Mouse (Mus musculus) forebrain, embryonic 10.5 days (tissue): Measurements from ENCODE around the gene Maml3. TPM values are rescaled to one million over a fixed set of nuclear protein-coding genes. Genes with fewer than 3 reads are reported as not detected.

Experiments
- DNase-seq: peaks from one replicate; pipeline ENCODE4 v3.0.0-alpha.2; 2017; ENCODE audit warnings: low spot score; ENCODE audit errors: extremely low spot score
- H3K27ac ChIP-seq: fragments of 300-500 bp; sonication (generic); 2 replicates; pipeline ENCODE4 v1.5.1; 2016; ENCODE audit warnings: mild to moderate bottlenecking
- H3K27me3 ChIP-seq: fragments of 300-500 bp; sonication (generic); 2 replicates; pipeline ENCODE4 v1.6.1; 2016; ENCODE audit warnings: mild to moderate bottlenecking; ENCODE audit not compliant: poor library complexity, severe bottlenecking
- H3K36me3 ChIP-seq: fragments of 300-500 bp; sonication (generic); replicated peaks from 2 replicates; pipeline ENCODE4 v1.6.1; 2016; ENCODE audit warnings: mild to moderate bottlenecking, moderate library complexity
- H3K4me1 ChIP-seq: fragments of 300-500 bp; sonication (generic); 2 replicates; pipeline ENCODE4 v1.6.1; 2016
- H3K4me3 ChIP-seq: fragments of 300-500 bp; sonication (generic); 2 replicates; pipeline ENCODE4 v1.5.1; 2016; ENCODE audit warnings: mild to moderate bottlenecking, moderate library complexity
- H3K9me3 ChIP-seq: fragments of 300-500 bp; sonication (generic); 2 replicates; pipeline ENCODE4 v1.6.1; 2016; ENCODE audit warnings: mild to moderate bottlenecking, moderate library complexity
- WGBS: fragments of 180-500 bp; shearing (Covaris S2); methylation state at CpG from one replicate; pipeline ENCODE4 v1.1.7; 2016; 5-methylcytosine and 5-hydroxymethylcytosine counted together
- polyA plus RNA-seq: library from polyadenylated mRNA; unstranded; fragments of >200 nt; fragmentation: Nextera tagmentation; extraction: Ambion mirVana; gene quantifications from 2 replicates; pipeline ENCODE4 v1.2.1, GENCODE M21; 2016

The Maml3 gene
- polyA plus RNA-seq, 1 experiment from 2014 or later = 5.6 TPM

GRCm38 (mm10) chr3:51838696-51839352 is 266.1 kb downstream of the Maml3 start:
- no peak for DNase-seq
- Histone ChIP-seq H3K9me3 (peaks cover 8% of the 10 kb centered on the region; the same call in 1 of the 2 replicates), H3K27ac (no peak overlapping the region), H3K4me3 (no peak overlapping the region), H3K4me1 (peaks cover 16% of the 10 kb centered on the region), H3K27me3 (peaks cover 10% of the 10 kb centered on the region; the same call in 1 of the 2 replicates), H3K36me3 (peaks cover 11% of the 10 kb centered on the region)
- WGBS = 74% methylated on average over 5 of the region's 5 CpGs

GRCm38 (mm10) chr3:51832985-51833384 is 271.9 kb downstream of the Maml3 start:
- H3K9me3 ChIP-seq = peaks cover 8% of the 10 kb centered on the region; the same call in 1 of the 2 replicates
- peaks cover 20% of the 10 kb centered on the region for H3K27me3 ChIP-seq
- no peak overlapping the region for H3K27ac ChIP-seq
- peaks cover 11% of the 10 kb centered on the region for H3K36me3 ChIP-seq
- peaks cover 10% of the 10 kb centered on the region for H3K4me1 ChIP-seq
- 80% methylated on average over 15 of the region's 15 CpGs for WGBS
- DNase-seq = no peak
- no peak overlapping the region for H3K4me3 ChIP-seq

GRCm38 (mm10) chr3:51830821-51831429 is 274.0 kb downstream of the Maml3 start:
- H3K36me3 ChIP-seq = peaks cover 19% of the 10 kb centered on the region
- H3K27me3 ChIP-seq = peaks cover 20% of the 10 kb centered on the region
- 91% methylated on average over 9 of the region's 9 CpGs for WGBS
- no peak overlapping the region for H3K4me3 ChIP-seq
- H3K4me1 ChIP-seq = peaks cover 19% of the 10 kb centered on the region
- H3K27ac ChIP-seq = no peak overlapping the region
- H3K9me3 ChIP-seq = peaks cover 8% of the 10 kb centered on the region; the same call in 1 of the 2 replicates
- DNase-seq = no peak

DNA sequence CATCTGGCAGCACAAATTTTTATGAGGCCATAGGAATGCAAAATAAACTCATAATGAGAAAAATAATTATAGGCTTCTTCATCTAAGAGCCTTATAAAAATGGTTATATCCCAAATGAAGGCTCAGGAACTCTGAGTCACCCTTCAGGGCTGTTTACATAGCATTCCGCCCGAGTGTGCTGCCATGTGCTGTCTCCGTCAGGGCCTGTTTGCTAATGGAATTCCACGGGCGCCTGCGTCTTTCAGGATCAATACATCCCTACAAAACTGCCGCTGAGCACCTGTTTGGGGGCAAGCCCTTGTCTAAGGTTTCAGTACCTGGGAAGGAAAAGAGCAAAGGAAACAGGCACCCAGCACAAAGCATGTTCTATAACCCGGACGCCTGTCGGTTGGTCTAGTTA is 279.3 kb downstream of the Maml3 start:
- no peak for DNase-seq
- Histone ChIP-seq H3K27me3 (no peaks in the 10 kb centered on the region), H3K4me3 (no peak overlapping the region), H3K27ac (no peak overlapping the region), H3K36me3 (peaks cover 8% of the 10 kb centered on the region), H3K9me3 (no peaks in the 10 kb centered on the region), H3K4me1 (peaks cover 14% of the 10 kb centered on the region)
- WGBS = 78% methylated on average over 10 of the region's 10 CpGs

- no peak overlapping the region for H3K4me3 ChIP-seq
- 91% methylated on average over 9 of the region's 9 CpGs for WGBS
- H3K27ac ChIP-seq = no peak overlapping the region
- no peaks in the 10 kb centered on the region for H3K27me3 ChIP-seq
- peaks cover 14% of the 10 kb centered on the region for H3K4me1 ChIP-seq
- DNase-seq = no peak
- H3K9me3 ChIP-seq = no peaks in the 10 kb centered on the region
- peaks cover 8% of the 10 kb centered on the region for H3K36me3 ChIP-seq
Observed at GRCm38 (mm10) chr3:51824506-51824905, 280.4 kb downstream of the Maml3 start.

DNA sequence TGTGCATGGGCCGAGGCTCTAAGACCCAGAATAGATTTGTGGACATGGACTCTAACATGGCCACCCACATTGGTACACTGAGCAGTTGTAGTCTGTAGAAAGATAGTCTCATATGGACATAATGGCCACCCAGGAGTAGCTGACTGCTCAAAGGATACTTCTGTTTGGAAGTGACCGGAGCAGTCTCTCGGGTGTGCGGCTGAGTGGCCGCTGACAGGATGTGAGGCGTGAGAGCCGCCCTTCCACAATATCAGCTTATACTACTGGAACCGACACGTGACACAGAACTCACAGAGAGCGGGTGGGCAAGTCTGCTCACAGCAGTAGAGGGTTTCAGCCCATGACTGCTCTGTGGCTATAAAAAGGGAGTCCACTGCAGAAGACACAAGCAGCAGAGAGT is 283.3 kb downstream of the Maml3 start:
- Histone ChIP-seq H3K4me3 (no peak overlapping the region), H3K27ac (no peak overlapping the region), H3K9me3 (no peaks in the 10 kb centered on the region), H3K27me3 (peaks cover 8% of the 10 kb centered on the region; the same call in 1 of the 2 replicates), H3K36me3 (no peaks in the 10 kb centered on the region), H3K4me1 (peaks cover 36% of the 10 kb centered on the region)
- DNase-seq = no peak
- WGBS = 92% methylated on average over 10 of the region's 10 CpGs

DNA sequence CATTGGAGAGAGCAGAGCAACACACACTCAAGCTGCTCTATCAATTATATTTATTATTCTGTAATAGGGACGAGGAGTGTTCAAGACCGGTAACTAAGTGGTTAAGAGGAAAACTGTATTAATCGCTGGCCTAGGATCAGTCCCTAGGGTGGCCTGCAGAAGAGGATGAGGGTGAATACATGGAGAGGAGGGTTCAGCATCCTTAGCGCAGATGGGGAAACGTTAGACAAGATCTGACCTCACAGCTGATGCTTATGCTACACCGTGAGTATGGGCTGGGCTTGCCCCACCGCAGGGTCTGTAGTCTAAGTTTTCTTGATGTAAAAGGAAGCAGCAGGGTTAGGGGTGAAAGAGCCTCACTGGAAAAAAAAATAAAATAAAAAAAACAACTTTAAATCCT is 285.8 kb downstream of the Maml3 start:
- no peak overlapping the region for H3K27ac ChIP-seq
- no peaks in the 10 kb centered on the region for H3K9me3 ChIP-seq
- no peak for DNase-seq
- no peaks in the 10 kb centered on the region for H3K36me3 ChIP-seq
- 89% methylated on average over 7 of the region's 7 CpGs for WGBS
- peaks cover 32% of the 10 kb centered on the region for H3K4me1 ChIP-seq
- peaks cover 8% of the 10 kb centered on the region; the same call in 1 of the 2 replicates for H3K27me3 ChIP-seq
- H3K4me3 ChIP-seq = no peak overlapping the region

- DNase-seq = no peak
- peaks cover 32% of the 10 kb centered on the region for H3K4me1 ChIP-seq
- 38% methylated on average over 15 of the region's 15 CpGs for WGBS
- peaks cover 8% of the 10 kb centered on the region; the same call in 1 of the 2 replicates for H3K27me3 ChIP-seq
- no peaks in the 10 kb centered on the region for H3K9me3 ChIP-seq
- H3K27ac ChIP-seq = 0 out of 2 replicates have a peak overlapping the region, but pooled peaks have one; percentile 40
- no peaks in the 10 kb centered on the region for H3K36me3 ChIP-seq
- peak overlapping the region; percentile 18; the same call in 1 of the 2 replicates for H3K4me3 ChIP-seq
Observed at GRCm38 (mm10) chr3:51817919-51818318, 287.0 kb downstream of the Maml3 start.

DNA sequence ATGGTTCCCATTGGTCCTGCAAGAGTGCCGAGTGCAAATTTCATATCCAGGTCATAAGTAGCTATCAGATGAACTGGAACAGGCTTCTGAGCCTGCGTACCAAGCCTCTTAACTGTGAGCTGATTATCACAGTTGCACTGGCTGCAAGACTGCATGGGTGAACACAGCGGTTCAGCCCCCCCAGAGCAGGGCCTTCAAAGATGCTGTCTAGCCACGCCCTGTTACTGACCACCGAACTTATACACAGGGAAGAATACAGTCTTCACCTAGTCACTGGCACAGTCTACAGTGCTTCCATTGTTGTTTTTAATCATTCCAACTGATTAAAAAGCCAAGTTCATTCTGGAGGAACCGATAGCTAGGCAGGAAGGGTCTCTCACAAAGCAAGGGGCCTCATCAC is 287.5 kb downstream of the Maml3 start:
- Histone ChIP-seq H3K4me3 (no peak overlapping the region; the same call in 1 of the 2 replicates), H3K4me1 (peaks cover 32% of the 10 kb centered on the region), H3K27me3 (peaks cover 8% of the 10 kb centered on the region; the same call in 1 of the 2 replicates), H3K36me3 (no peaks in the 10 kb centered on the region), H3K9me3 (no peaks in the 10 kb centered on the region), H3K27ac (peak overlapping the region; percentile 20; the same call in 1 of the 2 replicates)
- 68% methylated on average over 6 of the region's 6 CpGs for WGBS
- DNase-seq = no peak

- H3K27ac ChIP-seq = no peak overlapping the region; the same call in 1 of the 2 replicates
- H3K4me1 ChIP-seq = peaks cover 32% of the 10 kb centered on the region
- H3K27me3 ChIP-seq = peaks cover 8% of the 10 kb centered on the region; the same call in 1 of the 2 replicates
- DNase-seq = no peak
- 89% methylated on average over 7 of the region's 7 CpGs for WGBS
- H3K4me3 ChIP-seq = no peak overlapping the region
- no peaks in the 10 kb centered on the region for H3K9me3 ChIP-seq
- no peaks in the 10 kb centered on the region for H3K36me3 ChIP-seq
Observed at GRCm38 (mm10) chr3:51816517-51817285, 288.2 kb downstream of the Maml3 start.

DNA sequence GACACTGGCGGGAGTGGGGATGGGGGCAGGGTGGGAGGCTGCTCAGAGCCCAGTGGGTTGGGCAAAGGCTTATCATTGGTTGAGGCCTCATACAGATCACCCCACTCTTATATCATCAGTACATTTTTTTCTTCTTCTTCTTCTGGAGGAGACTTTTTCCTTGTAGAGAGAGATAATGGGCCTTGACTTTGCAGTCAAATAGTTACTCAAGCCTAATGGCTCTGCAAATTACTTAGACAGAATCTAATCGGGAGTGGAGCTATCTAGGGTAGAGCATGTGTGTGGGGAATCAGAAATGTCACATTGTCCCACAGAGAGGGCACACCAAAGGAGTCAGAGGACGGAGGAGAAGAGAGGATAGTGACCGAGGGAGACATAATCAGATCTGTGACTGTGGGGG is 290.8 kb downstream of the Maml3 start:
- DNase-seq = no peak
- Histone ChIP-seq H3K4me3 (no peak overlapping the region), H3K27ac (no peak overlapping the region), H3K36me3 (no peaks in the 10 kb centered on the region), H3K9me3 (no peaks in the 10 kb centered on the region), H3K4me1 (peaks cover 53% of the 10 kb centered on the region), H3K27me3 (peaks cover 7% of the 10 kb centered on the region; the same call in 1 of the 2 replicates)
- 82% methylated on average over 4 of the region's 4 CpGs for WGBS

GRCm38 (mm10) chr3:51813186-51813585 is 291.7 kb downstream of the Maml3 start:
- H3K27me3 ChIP-seq = peaks cover 10% of the 10 kb centered on the region
- 96% methylated on average over 5 of the region's 5 CpGs for WGBS
- H3K9me3 ChIP-seq = no peaks in the 10 kb centered on the region
- peaks cover 51% of the 10 kb centered on the region for H3K4me1 ChIP-seq
- H3K36me3 ChIP-seq = no peaks in the 10 kb centered on the region
- 0 out of 2 replicates have a peak overlapping the region, but pooled peaks have one; percentile 21 for H3K27ac ChIP-seq
- H3K4me3 ChIP-seq = no peak overlapping the region
- DNase-seq = no peak
